Mouse (Mus musculus) CH12.LX (cell line): ENCODE results near the gene Gm20388. TPM values are rescaled to one million over a fixed set of nuclear protein-coding genes. Genes with fewer than 3 reads are reported as not detected.

ENCODE experiments used
- DNase-seq: peaks from one replicate; pipeline ENCODE4 v3.0.0-alpha.2; 2013; ENCODE audit errors: extremely low read depth
- H3K27ac ChIP-seq: 2 replicates; pipeline ENCODE4 v1.5.1; 2012; ENCODE audit warnings: low read depth, mild to moderate bottlenecking, control low read depth, moderate library complexity; ENCODE audit not compliant: insufficient read depth
- H3K27me3 ChIP-seq: replicated peaks from 2 replicates; pipeline ENCODE3; 2012; ENCODE audit warnings: inconsistent platforms
- H3K36me3 ChIP-seq, 2 experiments: replicated peaks in 1 of 2; 2 replicates each; pipeline versions ENCODE3 to v1.6.1; 2012; ENCODE audit warnings: inconsistent platforms in 1 of 2, low read length in 1 of 2, mild to moderate bottlenecking in 1 of 2, mixed read lengths in 1 of 2, moderate library complexity in 1 of 2; ENCODE audit not compliant: control insufficient read depth in 1 of 2, insufficient read depth in 1 of 2
- H3K4me1 ChIP-seq, 2 experiments: 2 replicates each; pipeline ENCODE4 v1.6.1; 2012; ENCODE audit warnings: inconsistent platforms in 1 of 2, moderate library complexity in 1 of 2; ENCODE audit not compliant: insufficient read depth in 2 of 2, control insufficient read depth in 1 of 2
- H3K4me2 ChIP-seq: 2 replicates; pipeline ENCODE4 v1.6.1; 2012; ENCODE audit warnings: low read depth, mild to moderate bottlenecking, control low read depth; ENCODE audit not compliant: poor library complexity, insufficient read depth, severe bottlenecking
- H3K4me3 ChIP-seq, 3 experiments: fragments of 150-350 bp in 1 of 3; sonication (generic) in 1 of 3; replicated peaks in 1 of 3; 2 replicates each; pipeline versions ENCODE3 to v1.5.1; 2011 to 2012; ENCODE audit warnings: low read depth in 2 of 3, low read length in 2 of 3, mild to moderate bottlenecking in 2 of 3, moderate library complexity in 2 of 3, control low read depth in 1 of 3, improper control_type of control experiment in 1 of 3, inconsistent platforms in 1 of 3, mixed read lengths in 1 of 3; ENCODE audit not compliant: poor library complexity in 1 of 3
- H3K79me2 ChIP-seq: replicated peaks from 2 replicates; pipeline ENCODE4 v1.6.1; 2012; ENCODE audit warnings: mild to moderate bottlenecking, moderate library complexity; ENCODE audit not compliant: control insufficient read depth, poor library complexity, insufficient read depth, severe bottlenecking; ENCODE audit errors: extremely low read depth
- H3K9ac ChIP-seq: 2 replicates; pipeline ENCODE4 v1.6.1; 2012; ENCODE audit warnings: low read depth, mild to moderate bottlenecking, control low read depth, moderate library complexity; ENCODE audit not compliant: insufficient read depth
- H3K9me3 ChIP-seq: replicated peaks from 2 replicates; pipeline ENCODE3; 2012; ENCODE audit warnings: low read length, inconsistent platforms, mixed read lengths
- CHD1 ChIP-seq: IDR thresholded peaks from 2 replicates; pipeline ENCODE4 v1.6.1; 2012; ENCODE audit warnings: low read depth, low read length, improper control_type of control experiment, inconsistent platforms
- ELF1 ChIP-seq: IDR thresholded peaks from 2 replicates; pipeline ENCODE4 v1.6.1; 2014; ENCODE audit warnings: low read depth, mild to moderate bottlenecking, inconsistent platforms, low read length, improper control_type of control experiment
- IRF4 ChIP-seq: IDR thresholded peaks from 2 replicates; pipeline ENCODE4 v1.6.1; 2014; ENCODE audit warnings: low read depth, mild to moderate bottlenecking, inconsistent platforms, low read length, improper control_type of control experiment
- JUN ChIP-seq: IDR thresholded peaks from 2 replicates; pipeline ENCODE4 v1.6.1; 2011; ENCODE audit warnings: low read depth, mild to moderate bottlenecking, low read length, improper control_type of control experiment, moderate library complexity; ENCODE audit not compliant: insufficient read depth
- JUND ChIP-seq: conservative IDR thresholded peaks from 2 replicates; pipeline ENCODE4 v1.6.1; 2011; ENCODE audit warnings: low read depth, low read length, improper control_type of control experiment
- MEF2A ChIP-seq: IDR thresholded peaks from 2 replicates; pipeline ENCODE4 v1.6.1; 2014; ENCODE audit warnings: low read depth, mild to moderate bottlenecking, inconsistent platforms, low read length, improper control_type of control experiment, borderline replicate concordance
- MYC ChIP-seq: IDR thresholded peaks from 2 replicates; pipeline ENCODE4 v1.6.1; 2011; ENCODE audit warnings: low read depth, mild to moderate bottlenecking, improper control_type of control experiment, low read length
- PAX5 ChIP-seq: IDR thresholded peaks from 2 replicates; pipeline ENCODE4 v1.6.1; 2012; ENCODE audit warnings: low read length, inconsistent platforms, mixed read lengths
- RAD21 ChIP-seq: IDR thresholded peaks from 2 replicates; pipeline ENCODE4 v1.6.1; 2011; ENCODE audit warnings: low read depth, mild to moderate bottlenecking, low read length, improper control_type of control experiment, moderate library complexity
- SIN3A ChIP-seq: IDR thresholded peaks from 2 replicates; pipeline ENCODE4 v1.6.1; 2012; ENCODE audit warnings: low read length, improper control_type of control experiment, inconsistent platforms
- SMC3 ChIP-seq: IDR thresholded peaks from 2 replicates; pipeline ENCODE4 v1.6.1; 2011; ENCODE audit warnings: low read depth, low read length, improper control_type of control experiment
- TBP ChIP-seq: conservative IDR thresholded peaks from 2 replicates; pipeline ENCODE4 v1.6.1; 2011; ENCODE audit warnings: low read depth, low read length, improper control_type of control experiment
- TCF12 ChIP-seq: IDR thresholded peaks from 2 replicates; pipeline ENCODE4 v1.6.1; 2014; ENCODE audit warnings: low read depth, mild to moderate bottlenecking, inconsistent platforms, low read length, improper control_type of control experiment
- USF1 ChIP-seq: IDR thresholded peaks from 2 replicates; pipeline ENCODE4 v1.6.1; 2014; ENCODE audit warnings: low read depth, mild to moderate bottlenecking, inconsistent platforms, low read length, improper control_type of control experiment
- ZC3H11A ChIP-seq: IDR thresholded peaks from 2 replicates; pipeline ENCODE4 v1.6.1; 2012; ENCODE audit warnings: low read depth, mild to moderate bottlenecking, inconsistent platforms, low read length, improper control_type of control experiment
- ZNF384 ChIP-seq: IDR thresholded peaks from 2 replicates; pipeline ENCODE4 v1.6.1; 2012; ENCODE audit warnings: low read depth, low read length, improper control_type of control experiment, inconsistent platforms
- dilution Hi-C: fragments of 300-500 bp; cut with MboI; formaldehyde crosslinking; loops from 2 replicates; pipeline ENCODE4 v1.14.3; 2020; ENCODE audit warnings: low sequenced_read_pairs; ENCODE audit not compliant: extremely low pct_unique_long_range_greater_than_20kb, extremely low pct_ligation_motif_present
- in situ Hi-C: fragments of 300-500 bp; cut with MboI; formaldehyde crosslinking; loops from 3 replicates; pipeline ENCODE4 v1.14.3; 2019; ENCODE audit warnings: low sequenced_read_pairs, low pct_ligation_motif_present, low pct_unique_long_range_greater_than_20kb, mixed read lengths
- polyA plus RNA-seq: library from polyadenylated mRNA; unstranded; fragments of >175 nt; gene quantifications from 2 replicates; pipeline ENCODE4 v1.2.1, GENCODE M21; 2012; ENCODE audit warnings: low read depth; ENCODE audit not compliant: insufficient read length
- total RNA-seq, 2 experiments: library from RNA; depleted of rRNA; stranded (reverse); fragments of 300-350 nt in 1 of 2; fragments of >200 nt in 1 of 2; gene quantifications; 2 replicates each; pipeline ENCODE4 v1.2.3; 2012 to 2014

Gm20388 gene
- total and polyA plus RNA-seq, 3 experiments = 14.8 to 26.3 (median 22.2) TPM

DNA sequence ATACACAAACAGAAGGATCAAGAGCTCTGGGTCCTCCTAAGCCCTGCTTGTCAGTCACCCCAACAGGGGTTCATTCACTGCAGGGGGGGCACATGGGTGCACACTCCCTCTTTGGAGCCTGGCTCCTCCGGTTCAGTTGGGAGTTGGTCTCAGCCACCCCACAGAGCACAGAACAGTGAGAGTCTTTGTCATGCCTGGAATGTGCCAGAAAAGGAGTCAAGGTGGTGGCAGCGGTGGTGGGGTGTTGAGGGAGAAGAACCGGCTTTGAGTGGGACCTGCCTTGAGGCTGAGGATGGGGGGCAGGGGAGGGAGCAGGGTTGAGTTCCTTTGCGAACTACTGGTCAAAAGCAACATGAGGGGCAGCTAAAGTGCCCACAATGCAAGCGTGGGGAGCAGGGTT lies 719.4 kb downstream of the Gm20388 start:
- no peaks in the 10 kb centered on the region for H3K36me3 ChIP-seq
- in situ Hi-C loops = no loop called here
- peaks cover 50% of the 10 kb centered on the region for H3K27me3 ChIP-seq

GRCm38 (mm10) chr8:120630848-120631247 lies 720.2 kb downstream of the Gm20388 start:
- H3K27me3 ChIP-seq = peaks cover 56% of the 10 kb centered on the region
- no peak for TF ChIP-seq JUND
- TF ChIP-seq JUN = no peak
- no peak for TF ChIP-seq IRF4
- no peak for TF ChIP-seq RAD21
- TF ChIP-seq TCF12 = no peak
- no peak for TF ChIP-seq MEF2A
- TF ChIP-seq CHD1 = no peak
- no peak for TF ChIP-seq MYC
- no peak for TF ChIP-seq PAX5
- TF ChIP-seq ZC3H11A = no peak
- no peak for TF ChIP-seq SMC3
- no peak for TF ChIP-seq ZNF384
- H3K4me1 ChIP-seq = peaks cover 6 to 10% of the 10 kb centered on the region in 2 experiments; a peak in 3 of 4 replicates
- no peak overlapping the region for H3K9ac ChIP-seq
- H3K9me3 ChIP-seq = peaks cover 9% of the 10 kb centered on the region
- no peak overlapping the region for H3K4me2 ChIP-seq
- in situ Hi-C loops = no loop called here
- no peak overlapping the region for H3K27ac ChIP-seq
- H3K4me3 ChIP-seq = no peak overlapping the region
- H3K79me2 ChIP-seq = no peaks in the 10 kb centered on the region
- dilution Hi-C loops = no loop called here
- no peak for DNase-seq
- H3K36me3 ChIP-seq = no peaks in the 10 kb centered on the region

More for the DNA sequence above, 719.4 kb downstream of the Gm20388 start:
- no peak overlapping the region for H3K4me3 ChIP-seq
- H3K4me1 ChIP-seq = peaks cover 6 to 10% of the 10 kb centered on the region in 2 experiments; a peak in 3 of 4 replicates
- no peak overlapping the region for H3K9ac ChIP-seq
- H3K4me2 ChIP-seq = no peak overlapping the region
- TF ChIP-seq TBP (no peak), USF1 (no peak), SMC3 (no peak), ELF1 (no peak), SIN3A (no peak)
- DNase-seq = no peak
- no peak overlapping the region for H3K27ac ChIP-seq
- H3K79me2 ChIP-seq = no peaks in the 10 kb centered on the region
- dilution Hi-C loops = no loop called here
- H3K9me3 ChIP-seq = peaks cover 9% of the 10 kb centered on the region
